Mouse (Mus musculus): Measurements from ENCODE around the gene Efcab5.

GRCm38 (mm10) chr11:77084001-77084682 lies 104.6 kb downstream of the Efcab5 start:
- no peak for TF ChIP-seq CTCF (conservative IDR thresholded peaks at IDR 0.05; ENCODE audit: low read length)
- no peak for TF ChIP-seq POU5F1 (IDR thresholded peaks at IDR 0.05; ENCODE audit: borderline replicate concordance, low read length)
